Mouse (Mus musculus) bone marrow, adult 2 months (tissue): ENCODE data around the gene Add3.

Source experiments
- CTCF ChIP-seq: fragments of 200-500 bp; IDR thresholded peaks from 2 replicates; pipeline ENCODE4 v1.5.1; 2011; ENCODE audit warnings: low read length, control low read depth; ENCODE audit not compliant: control insufficient read depth, insufficient read depth
- POLR2A ChIP-seq: fragments of 200-500 bp; IDR thresholded peaks from 2 replicates; pipeline ENCODE4 v1.6.1; 2011; ENCODE audit warnings: low read depth, mild to moderate bottlenecking, control low read depth, low read length, borderline replicate concordance; ENCODE audit not compliant: control insufficient read depth

GRCm38 (mm10) chr19:53122641-53123241 lies 17.5 kb upstream of the Add3 start:
- no peak for TF ChIP-seq CTCF
- no peak for TF ChIP-seq POLR2A
